Mouse (Mus musculus) CD4-positive helper T cell, adult 2 months (primary cell): ENCODE data around the gene Sept9.
A peak's percentile ranks its signal among the peaks of the same experiment; 100 is the strongest.

Source experiments
- DNase-seq: peaks from one replicate; pipeline ENCODE4 v3.0.0-alpha.2; 2012; ENCODE audit warnings: low read depth, missing footprints, low spot score

The Sept9 gene

GRCm38 (mm10) chr11:117245041-117245725 lies 45.7 kb downstream of the Sept9 start:
- DNase-seq: no peak

- peak; percentile 58 for DNase-seq
Observed at GRCm38 (mm10) chr11:117245846-117246245, 46.4 kb downstream of the Sept9 start.

- DNase-seq: peak; percentile 56
Observed at GRCm38 (mm10) chr11:117246286-117246685, 46.8 kb downstream of the Sept9 start.

- no peak for DNase-seq
Observed at GRCm38 (mm10) chr11:117246981-117247431, 47.5 kb downstream of the Sept9 start.

GRCm38 (mm10) chr11:117247541-117247940 lies 48.1 kb downstream of the Sept9 start:
- DNase-seq: no peak

GRCm38 (mm10) chr11:117248734-117249248 lies 49.3 kb downstream of the Sept9 start:
- DNase-seq: no peak

GRCm38 (mm10) chr11:117249282-117249984 lies 50.0 kb downstream of the Sept9 start:
- no peak for DNase-seq

GRCm38 (mm10) chr11:117249985-117250928 lies 50.8 kb downstream of the Sept9 start:
- DNase-seq: peak; percentile 46

GRCm38 (mm10) chr11:117251755-117252154 lies 52.3 kb downstream of the Sept9 start:
- no peak for DNase-seq

- no peak for DNase-seq
Observed at GRCm38 (mm10) chr11:117252846-117253245, 53.4 kb downstream of the Sept9 start.

- no peak for DNase-seq
Observed at GRCm38 (mm10) chr11:117254161-117255107, 55.0 kb downstream of the Sept9 start.

- no peak for DNase-seq
Observed at GRCm38 (mm10) chr11:117255108-117255489, 55.6 kb downstream of the Sept9 start.

- no peak for DNase-seq
Observed at GRCm38 (mm10) chr11:117256088-117256487, 56.6 kb downstream of the Sept9 start.

- DNase-seq: no peak
Observed at GRCm38 (mm10) chr11:117256840-117257239, 57.4 kb downstream of the Sept9 start.

- no peak for DNase-seq
Observed at GRCm38 (mm10) chr11:117257266-117257665, 57.8 kb downstream of the Sept9 start.

GRCm38 (mm10) chr11:117257842-117258241 lies 58.4 kb downstream of the Sept9 start:
- DNase-seq: no peak

GRCm38 (mm10) chr11:117259178-117259960 lies 59.9 kb downstream of the Sept9 start:
- no peak for DNase-seq

- no peak for DNase-seq
Observed at GRCm38 (mm10) chr11:117260631-117261030, 61.2 kb downstream of the Sept9 start.

GRCm38 (mm10) chr11:117263096-117263808 lies 63.8 kb downstream of the Sept9 start:
- no peak for DNase-seq
